Mouse (Mus musculus) mouse trophoblast stem cell (cell line): ENCODE measurements around the gene Mlf2.

ENCODE experiments used
- in situ Hi-C, 2 experiments: fragments of 300-500 bp; cut with MseI, MboI; formaldehyde crosslinking; loops; 2 replicates in 1 of 2; 3 replicates in 1 of 2; pipeline ENCODE4 v1.15.1; 2025

The Mlf2 gene

GRCm38 (mm10) chr6:124911533-124912218, 19.5 kb upstream of the Mlf2 start, which contains the start of gene Lag3:
TSS of gene Lag3 (minus strand) at chr6:124911705.
- in situ Hi-C loops: no loop called here

GRCm38 (mm10) chr6:124913214-124913613, 18.0 kb upstream of the Mlf2 start:
- in situ Hi-C loops: no loop called here

- in situ Hi-C loops: no loop called here
These were observed 17.4 kb upstream of the Mlf2 start for GRCm38 (mm10) chr6:124913721-124914285.

GRCm38 (mm10) chr6:124914511-124914910, 16.7 kb upstream of the Mlf2 start:
- in situ Hi-C loops: no loop called here

GRCm38 (mm10) chr6:124915160-124915941, 15.8 kb upstream of the Mlf2 start:
- in situ Hi-C loops: no loop called here

GRCm38 (mm10) chr6:124915942-124916694, 15.1 kb upstream of the Mlf2 start:
- in situ Hi-C loops: no loop called here

- in situ Hi-C loops: no loop called here
These were observed 14.3 kb upstream of the Mlf2 start for GRCm38 (mm10) chr6:124916695-124917517.

GRCm38 (mm10) chr6:124917518-124918330, 13.5 kb upstream of the Mlf2 start:
- in situ Hi-C loops: no loop called here

- in situ Hi-C loops: no loop called here
These were observed 12.9 kb upstream of the Mlf2 start for GRCm38 (mm10) chr6:124918331-124918690.

GRCm38 (mm10) chr6:124918890-124919627, 12.1 kb upstream of the Mlf2 start:
- in situ Hi-C loops: no loop called here

GRCm38 (mm10) chr6:124919695-124920317, 11.4 kb upstream of the Mlf2 start, which contains the start of gene Ptms:
TSS of gene Ptms (minus strand) at chr6:124920103.
- in situ Hi-C loops: no loop called here

- in situ Hi-C loops: no loop called here
These were observed 10.7 kb upstream of the Mlf2 start for GRCm38 (mm10) chr6:124920318-124921085.

- in situ Hi-C loops: no loop called here
These were observed 9.6 kb upstream of the Mlf2 start for GRCm38 (mm10) chr6:124921539-124921938.

GRCm38 (mm10) chr6:124925173-124925793, 5.9 kb upstream of the Mlf2 start:
- in situ Hi-C loops: no loop called here

GRCm38 (mm10) chr6:124925941-124926340, 5.2 kb upstream of the Mlf2 start:
- in situ Hi-C loops: no loop called here

GRCm38 (mm10) chr6:124930231-124930630, 955 bp upstream of the Mlf2 start:
- in situ Hi-C loops: no loop called here

GRCm38 (mm10) chr6:124931525-124932313, 533 bp downstream of the Mlf2 start:
- in situ Hi-C loops: no loop called here
